Mouse (Mus musculus) stomach, postnatal 0 days (tissue): ENCODE results near the gene Mical1.

Experiments
- CTCF ChIP-seq: IDR thresholded peaks from 2 replicates; pipeline ENCODE4 v1.5.1; 2016; ENCODE audit warnings: antibody characterized with exemption, low read depth, mild to moderate bottlenecking, moderate library complexity
- EP300 ChIP-seq: optimal IDR thresholded peaks from 2 replicates; pipeline ENCODE3; 2016; ENCODE audit warnings: antibody characterized with exemption

DNA sequence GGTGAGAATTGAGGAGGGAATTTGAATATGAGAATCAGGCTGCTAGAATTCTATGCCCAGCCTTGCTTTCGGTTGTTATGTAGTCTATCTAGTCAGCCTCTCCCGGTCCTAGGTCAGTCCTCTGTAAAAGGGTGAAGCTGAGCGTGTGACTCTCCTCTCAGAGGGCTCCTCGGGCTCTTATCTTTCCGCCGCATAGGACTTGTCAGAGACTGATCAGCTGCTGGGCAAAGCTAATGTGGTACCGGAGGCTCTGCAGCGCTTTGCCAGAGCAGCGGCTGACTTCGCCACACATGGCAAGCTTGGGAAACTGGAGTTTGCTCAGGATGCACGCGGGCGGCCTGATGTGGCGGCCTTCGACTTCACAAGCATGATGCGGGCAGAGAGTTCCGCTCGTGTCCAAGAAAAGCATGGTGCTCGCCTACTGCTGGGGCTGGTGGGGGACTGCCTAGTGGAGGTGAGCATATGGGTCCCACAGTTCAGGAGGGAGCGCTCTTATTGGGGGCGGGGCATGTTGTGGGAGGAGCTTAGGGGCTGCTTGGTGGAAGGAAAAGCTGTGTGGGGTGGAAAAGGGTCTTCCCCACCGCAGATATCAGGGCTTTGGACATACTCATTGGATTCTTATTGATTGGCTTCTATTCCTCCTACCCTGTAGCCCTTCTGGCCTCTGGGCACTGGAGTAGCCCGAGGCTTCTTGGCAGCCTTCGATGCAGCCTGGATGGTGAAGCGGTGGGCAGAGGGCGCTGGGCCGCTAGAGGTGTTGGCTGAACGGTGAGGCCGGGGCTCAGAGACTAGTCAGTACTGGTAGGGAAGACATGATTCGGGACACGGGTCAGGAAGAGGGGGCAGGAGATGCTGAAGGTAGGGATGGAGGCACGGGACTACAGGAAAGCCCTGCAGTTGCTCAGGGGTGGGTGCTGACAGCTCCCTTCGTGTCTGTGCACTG is 5.1 kb downstream of the Mical1 start:
- TF ChIP-seq CTCF (no peak), EP300 (no peak)
